Mouse (Mus musculus): Measurements from ENCODE around the gene G6pc3.
A peak's percentile ranks its signal among the peaks of the same experiment; 100 is the strongest.

The G6pc3 gene

DNA sequence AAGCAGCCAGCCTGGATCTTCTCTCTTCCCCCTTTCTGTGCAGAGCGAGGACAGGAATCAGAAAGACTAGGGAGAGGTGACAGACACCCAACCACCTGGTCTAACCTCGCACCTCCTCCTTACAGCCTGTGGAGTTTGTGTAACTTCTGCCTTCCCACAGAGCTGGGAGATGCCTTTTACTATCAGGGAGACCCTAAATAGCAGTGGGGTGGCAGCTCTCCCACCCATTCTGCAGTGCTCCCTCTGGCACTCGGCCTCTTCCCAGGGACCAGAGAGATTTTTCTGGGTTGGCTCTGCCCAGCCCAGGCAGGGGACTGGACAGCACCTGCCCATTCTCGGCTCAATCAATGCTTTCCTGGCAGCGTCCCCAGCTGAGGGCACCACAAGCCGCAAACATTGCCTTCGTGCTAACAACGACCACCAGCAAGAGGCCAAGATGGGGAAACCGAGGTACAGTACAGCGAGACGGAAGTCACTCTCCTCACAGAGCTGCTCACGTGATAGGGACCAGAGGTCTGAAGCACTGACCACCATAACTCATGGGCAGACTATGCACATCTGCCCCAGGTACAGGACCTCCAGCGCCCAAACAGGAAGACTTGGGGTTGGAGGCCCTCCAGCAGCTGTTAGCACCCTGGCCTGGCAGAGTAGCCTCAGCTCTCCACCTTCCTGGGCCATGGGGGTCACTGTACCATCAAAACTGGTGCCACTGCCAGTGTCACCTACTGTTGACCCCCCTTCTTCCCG lies 30.0 kb downstream of the G6pc3 start:
- no peak for DNase-seq

- DNase-seq: no peak
These were observed 30.6 kb downstream of the G6pc3 start for GRCm38 (mm10) chr11:102219994-102220346.

DNA sequence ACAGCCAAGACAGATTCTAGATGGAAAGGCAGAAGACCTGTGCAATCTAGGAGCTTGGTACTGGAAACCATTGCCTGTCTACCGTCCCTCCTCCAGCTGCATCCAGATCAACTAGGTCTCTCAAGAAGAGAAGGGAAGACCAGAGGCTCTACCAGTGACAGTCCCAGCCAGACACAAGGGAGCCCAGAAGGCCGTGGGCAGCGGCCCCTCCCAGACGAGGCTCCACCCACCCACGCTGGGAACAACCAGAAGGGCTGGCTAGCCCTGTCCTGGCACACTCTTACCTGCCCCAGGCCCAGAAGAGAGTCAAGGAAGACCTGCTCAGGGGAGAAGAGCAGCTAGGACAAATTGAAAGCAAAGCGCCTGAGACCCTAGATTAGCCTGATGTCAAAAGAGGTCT lies 31.0 kb downstream of the G6pc3 start:
- no peak for DNase-seq

DNA sequence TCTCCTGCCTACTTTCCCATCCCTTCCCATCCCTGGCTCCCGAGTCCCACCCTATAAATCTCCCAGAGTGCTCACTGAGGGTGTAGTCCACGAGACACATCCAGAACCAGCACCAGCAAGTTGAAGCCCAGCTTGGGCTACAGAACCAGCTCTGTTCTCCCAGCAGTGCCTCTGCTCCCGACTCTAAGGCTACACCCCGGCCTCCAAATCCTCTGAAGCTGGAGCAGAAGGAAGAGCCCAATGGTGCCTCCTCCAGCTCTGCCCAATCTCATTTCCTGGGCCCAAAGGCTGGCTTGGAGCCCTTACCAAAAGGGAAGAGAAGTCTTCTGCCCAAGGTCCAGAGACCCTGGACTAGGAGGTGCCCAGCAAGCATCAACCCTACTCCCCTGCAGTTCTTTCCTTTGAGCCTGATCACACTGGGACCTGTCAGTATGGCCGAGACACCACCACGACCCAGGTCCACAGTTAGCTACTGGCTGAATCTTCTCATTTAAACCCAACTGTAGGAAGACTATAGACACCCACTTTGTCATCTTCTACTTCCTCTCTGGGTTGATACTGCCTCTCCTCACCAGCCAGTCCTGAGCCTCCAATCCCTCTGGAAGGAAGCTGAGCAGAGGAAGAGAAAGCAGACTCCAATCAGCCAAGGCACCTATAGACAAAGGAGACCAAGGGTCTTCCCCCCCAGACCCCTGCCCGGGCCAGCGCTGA lies 32.0 kb downstream of the G6pc3 start:
- DNase-seq: no peak

- peak; percentile 54 for DNase-seq
These were observed 32.5 kb downstream of the G6pc3 start for GRCm38 (mm10) chr11:102221954-102222351.

GRCm38 (mm10) chr11:102223166-102223565 lies 33.7 kb downstream of the G6pc3 start:
- DNase-seq: peak; percentile 71

DNA sequence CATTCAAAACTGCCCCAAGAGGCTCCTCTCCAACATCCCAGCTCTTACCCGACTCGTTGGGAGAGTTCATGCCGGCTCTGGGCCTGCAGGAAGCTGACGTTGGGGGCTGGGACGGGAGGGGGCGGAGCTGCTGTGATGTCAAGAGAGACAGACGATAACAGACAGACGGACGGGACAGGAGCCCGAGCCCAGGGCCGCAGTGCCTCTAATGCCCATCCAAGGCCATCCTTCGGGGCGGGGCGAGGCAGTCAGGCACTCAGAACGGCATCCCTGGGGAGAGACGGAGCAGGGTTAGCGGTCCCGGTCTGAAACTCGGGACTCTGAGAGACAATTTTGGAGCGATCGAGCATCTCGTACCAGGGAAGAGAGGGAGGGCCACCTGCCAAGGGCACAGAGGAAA lies 35.3 kb downstream of the G6pc3 start:
- DNase-seq: peak; percentile 39

DNA sequence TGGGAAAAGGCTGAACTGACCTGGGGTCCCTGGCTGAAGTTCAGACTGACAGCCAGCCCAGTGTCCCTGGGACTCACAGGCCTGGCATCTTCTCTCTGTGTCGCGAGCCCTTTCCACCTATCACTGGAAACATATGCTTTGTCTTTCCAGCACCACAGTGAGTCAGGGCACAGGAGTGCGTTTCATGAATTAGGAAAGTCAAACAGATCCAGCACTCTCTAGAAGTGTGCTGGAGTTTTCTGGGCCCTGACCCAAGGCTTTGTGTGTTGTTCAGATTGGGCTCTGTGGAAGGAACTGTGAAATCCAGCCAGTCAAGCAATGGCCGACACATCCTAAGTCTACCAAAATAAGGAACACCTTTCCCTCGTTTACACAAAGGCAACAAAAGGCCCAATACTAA lies 35.8 kb downstream of the G6pc3 start:
- no peak for DNase-seq

- DNase-seq: no peak
These were observed 36.9 kb downstream of the G6pc3 start for GRCm38 (mm10) chr11:102226067-102226978.

DNA sequence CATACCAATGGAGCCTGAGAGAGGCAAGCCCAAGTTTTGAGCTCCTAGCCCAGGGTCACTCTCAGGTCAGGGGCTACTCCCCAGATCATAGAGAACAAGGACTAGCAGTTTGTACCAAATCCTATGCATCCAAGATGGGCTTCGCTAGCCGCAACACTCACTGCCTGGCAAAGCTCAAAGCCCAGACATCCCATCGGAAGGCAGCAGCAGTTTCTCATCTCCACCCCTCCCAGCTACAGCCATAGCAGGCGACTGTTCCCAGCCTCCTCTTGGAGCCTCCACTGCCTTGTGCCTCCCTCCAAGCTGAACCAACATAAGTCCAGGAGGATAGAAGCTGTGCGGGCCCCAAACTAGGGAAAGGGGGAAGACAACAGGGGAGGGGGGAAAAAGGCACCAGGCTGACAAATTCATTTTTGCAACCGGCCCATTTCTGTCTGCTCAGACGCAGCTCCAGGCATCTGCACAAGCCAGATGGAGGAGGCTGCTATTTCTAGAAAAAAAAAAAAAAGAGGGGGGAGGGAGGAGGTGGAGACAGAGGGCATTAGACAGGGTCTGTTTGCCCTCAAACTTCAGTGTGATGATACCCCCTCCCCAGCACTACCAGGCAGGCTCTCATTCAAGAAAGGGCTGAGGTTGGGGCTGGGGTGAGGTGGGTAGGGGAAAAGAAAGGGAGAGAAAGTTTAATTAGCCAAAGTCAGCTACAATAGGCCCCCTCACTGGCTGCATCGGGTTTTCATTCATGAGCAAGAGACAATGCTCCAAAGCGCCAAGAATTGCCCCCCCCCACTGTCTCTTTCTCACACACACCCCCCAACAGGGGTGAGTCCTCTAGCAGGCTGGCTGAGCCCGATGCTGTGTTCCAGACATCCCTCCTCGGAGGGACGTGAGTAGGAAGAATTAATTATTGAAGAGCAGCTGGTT lies 38.1 kb downstream of the G6pc3 start:
- no peak for DNase-seq

- DNase-seq: no peak
These were observed 38.7 kb downstream of the G6pc3 start for GRCm38 (mm10) chr11:102228191-102228545.

DNA sequence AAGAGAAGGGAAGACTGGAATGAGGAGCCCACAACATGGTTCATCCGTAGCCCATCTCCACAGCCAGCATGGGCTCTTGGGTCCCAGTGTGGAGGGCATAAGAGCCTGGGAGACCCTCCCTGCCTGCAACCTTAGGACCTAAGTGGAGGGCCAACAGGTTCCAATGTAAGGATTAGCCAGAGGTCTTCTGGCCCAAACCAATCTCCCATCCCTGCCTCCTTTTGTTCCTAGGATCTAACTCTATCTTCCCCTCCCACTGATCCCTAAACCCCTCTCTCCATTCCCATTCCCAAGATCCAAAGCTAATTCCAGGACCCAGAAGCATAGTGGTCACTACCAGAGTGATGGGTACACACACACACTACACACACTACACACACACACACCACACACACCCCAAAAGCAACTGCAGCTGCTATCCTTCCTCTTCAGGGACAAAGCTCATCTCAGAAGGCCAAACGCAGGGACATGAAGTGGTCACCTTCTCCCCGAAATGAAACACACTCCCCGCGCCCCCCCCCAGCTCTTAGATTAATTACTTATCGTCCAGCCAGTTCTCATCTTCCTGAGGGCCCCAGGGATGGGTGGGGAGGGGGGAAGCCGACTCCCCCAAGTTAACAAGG lies 39.3 kb downstream of the G6pc3 start:
- DNase-seq: no peak

DNA sequence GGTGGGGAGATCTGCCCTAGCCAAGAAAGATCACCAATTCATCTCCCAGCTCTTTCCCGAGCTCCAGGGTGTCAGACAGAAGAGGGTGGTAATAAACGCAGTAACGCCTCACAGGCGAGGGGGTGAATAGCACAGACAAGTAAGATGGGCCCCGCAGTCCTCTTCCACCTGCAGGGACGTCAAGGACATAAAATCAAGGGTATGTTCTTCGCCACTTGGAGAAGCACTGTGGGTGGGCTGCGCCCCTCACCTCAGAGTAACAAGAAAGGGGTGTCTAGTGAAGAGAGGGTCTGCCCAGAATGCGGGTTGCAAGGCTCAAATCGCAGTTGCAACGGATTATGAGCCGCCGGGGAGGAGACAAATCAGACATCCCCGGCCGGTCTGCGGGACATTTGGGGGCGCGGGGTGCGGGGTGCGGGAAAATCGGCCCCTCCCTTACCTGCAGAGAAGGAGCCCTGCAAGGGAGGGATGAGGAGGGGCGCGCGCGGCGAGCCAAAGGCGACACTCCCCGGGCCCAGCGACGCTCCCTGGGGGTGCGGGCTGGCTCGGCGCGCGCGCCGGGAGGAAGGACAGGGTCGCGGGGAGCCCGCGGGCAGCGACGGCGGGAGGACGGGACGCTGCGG lies 40.0 kb downstream of the G6pc3 start:
- DNase-seq: peak; percentile 34

DNA sequence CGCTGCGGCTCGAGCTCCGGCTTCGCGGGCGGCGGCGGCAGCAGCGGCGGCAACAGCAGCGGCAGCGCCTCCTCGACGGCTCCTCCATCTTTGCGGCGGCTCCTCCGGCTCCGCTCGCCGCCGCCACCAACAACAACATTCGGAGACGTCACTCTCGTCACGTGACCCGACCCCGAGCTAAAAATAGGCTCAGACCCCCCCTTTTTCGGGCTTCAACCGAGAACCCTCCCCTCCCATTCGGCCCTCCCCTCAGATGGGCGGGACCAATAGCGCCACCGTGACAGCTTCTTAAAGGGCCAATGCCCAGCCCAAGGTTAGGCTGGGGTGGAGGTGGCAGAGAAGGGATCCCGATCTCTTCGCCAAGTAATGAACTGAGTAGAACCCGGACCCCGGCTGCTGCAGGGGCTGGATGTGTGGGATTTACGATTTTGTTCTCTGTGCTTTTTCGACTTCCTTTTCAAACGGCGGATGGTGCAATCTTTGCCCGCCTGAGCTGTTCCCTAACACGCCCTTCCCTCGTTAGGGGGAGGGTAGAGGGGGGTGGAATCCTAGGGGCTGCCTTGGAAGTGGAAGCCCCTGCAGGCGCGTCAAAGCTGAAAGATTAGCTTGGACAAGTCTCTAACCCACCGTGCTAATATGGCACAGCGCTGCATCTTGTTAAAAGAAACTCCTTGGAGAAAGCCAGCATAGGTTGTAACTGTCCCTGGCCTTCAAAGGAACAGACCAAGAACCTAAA lies 40.8 kb downstream of the G6pc3 start, which contains the start of gene Hdac5:
Hdac5 (minus strand) TSS at position 161 of the 736 bp plus-strand sequence.
- peak; percentile 98 for DNase-seq

- DNase-seq: no peak
These were observed 46.6 kb downstream of the G6pc3 start for GRCm38 (mm10) chr11:102236022-102236421.

DNA sequence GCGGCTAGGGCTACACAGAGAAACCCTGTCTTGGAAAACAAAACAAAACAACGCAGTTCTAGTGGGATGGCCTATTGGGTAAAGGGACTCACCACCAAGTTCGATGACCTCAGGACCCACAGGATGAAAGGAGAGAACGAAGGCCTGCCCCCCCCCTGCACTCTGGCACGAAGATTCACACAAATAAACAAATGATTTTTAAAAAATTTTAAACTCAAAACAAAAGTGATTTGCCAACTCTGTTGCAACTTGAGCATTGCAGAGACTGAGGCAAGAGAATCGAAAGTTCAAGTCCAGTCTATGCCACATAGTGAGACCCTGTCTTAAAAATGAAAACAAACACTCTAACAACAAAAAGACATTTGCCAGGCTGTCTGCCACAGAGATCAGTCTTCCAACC lies 51.2 kb downstream of the G6pc3 start:
- no peak for DNase-seq

DNA sequence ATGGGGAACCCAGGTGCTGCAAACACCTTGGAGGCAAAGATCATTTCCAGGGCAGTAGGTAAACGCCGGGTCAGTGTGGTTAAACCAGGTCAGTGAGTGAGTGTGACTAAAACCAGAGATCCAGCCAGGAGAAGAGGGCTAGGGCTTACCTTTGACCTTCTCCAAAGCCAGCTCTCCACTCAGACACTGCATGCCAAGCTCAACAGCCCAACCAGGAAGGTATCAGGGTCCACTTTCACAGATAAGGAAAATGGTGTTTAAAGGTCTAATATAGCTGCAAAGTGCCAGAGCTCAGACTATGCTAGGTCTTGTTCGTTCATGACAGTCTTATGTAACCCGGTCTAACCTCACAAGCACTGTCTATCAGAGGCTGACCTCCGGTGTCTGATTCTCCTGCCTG lies 51.8 kb downstream of the G6pc3 start:
- no peak for DNase-seq

GRCm38 (mm10) chr11:102241874-102242273 lies 52.5 kb downstream of the G6pc3 start:
- no peak for DNase-seq
